Mouse (Mus musculus) G1E (cell line): ENCODE results near the gene Lsamp.

Source experiments
- CTCF ChIP-seq: IDR thresholded peaks from 2 replicates; pipeline ENCODE4 v1.5.1; 2012; ENCODE audit warnings: low read depth, low read length, inconsistent platforms, mixed read lengths
- GATA1 ChIP-seq: IDR thresholded peaks from 2 replicates; pipeline ENCODE4 v1.6.1; 2012; ENCODE audit warnings: borderline replicate concordance, low read length, inconsistent platforms, mixed read lengths
- POLR2AphosphoS5 ChIP-seq: IDR thresholded peaks from 2 replicates; pipeline ENCODE4 v1.6.1; 2012; ENCODE audit warnings: low read depth, low read length, inconsistent platforms; ENCODE audit not compliant: insufficient replicate concordance

- TF ChIP-seq GATA1 (no peak), CTCF (no peak), POLR2AphosphoS5 (no peak)
Measured at GRCm38 (mm10) chr16:40290132-40290531, 306.0 kb downstream of the Lsamp start.
